Mouse (Mus musculus): ENCODE data around the gene Tspan6. TPM values are rescaled to one million over a fixed set of nuclear protein-coding genes. Genes with fewer than 3 reads are reported as not detected.
A peak's percentile ranks its signal among the peaks of the same experiment; 100 is the strongest.

Tspan6 gene
- polyA plus RNA-seq, 1 experiment from 2014 or later, result 193 TPM

- no peaks in the 10 kb centered on the region for H3K4me1 ChIP-seq (ENCODE audit: control insufficient read depth, insufficient read depth, low read length)
- H3K27me3 ChIP-seq (ENCODE audit: control insufficient read depth, insufficient read depth, low read length), result peaks cover 2% of the 10 kb centered on the region; the same call in 1 of the 2 replicates
- no peak overlapping the region for H3K9ac ChIP-seq (ENCODE audit: low read length)
- no peak overlapping the region for H3K27ac ChIP-seq (replicated peaks; ENCODE audit: low read depth, low read length)
- WGBS, result 83% methylated on average over 3 of the region's 3 CpGs
- ATAC-seq (ENCODE audit: insufficient number of reproducible peaks, low FRiP score, low TSS enrichment, low read depth) (no peak), DNase-seq (ENCODE audit: low spot score) (no peak)
- H3K4me3 ChIP-seq (ENCODE audit: low read depth, low read length), result no peak overlapping the region
- H3K9me3 ChIP-seq (ENCODE audit: control insufficient read depth, low read length), result no peaks in the 10 kb centered on the region
- H3K36me3 ChIP-seq (ENCODE audit: control insufficient read depth, insufficient read depth, low read length), result no peaks in the 10 kb centered on the region
- H3K4me2 ChIP-seq (ENCODE audit: low read depth, severe bottlenecking), result no peak overlapping the region
Measured at GRCm38 (mm10) chrX:133913006-133913405, 14.8 kb upstream of the Tspan6 start.

GRCm38 (mm10) chrX:133911397-133912103 is 13.3 kb upstream of the Tspan6 start:
- ATAC-seq (ENCODE audit: insufficient number of reproducible peaks, low FRiP score, low TSS enrichment, low read depth) (no peak), DNase-seq (ENCODE audit: low spot score) (no peak)
- Histone ChIP-seq H3K4me2 (ENCODE audit: low read depth, severe bottlenecking) (no peak overlapping the region), H3K27ac (replicated peaks; ENCODE audit: low read depth, low read length) (no peak overlapping the region), H3K4me3 (ENCODE audit: low read depth, low read length) (no peak overlapping the region), H3K4me1 (ENCODE audit: control insufficient read depth, insufficient read depth, low read length) (no peaks in the 10 kb centered on the region), H3K36me3 (ENCODE audit: control insufficient read depth, insufficient read depth, low read length) (no peaks in the 10 kb centered on the region), H3K27me3 (ENCODE audit: control insufficient read depth, insufficient read depth, low read length) (peaks cover 2% of the 10 kb centered on the region; the same call in 1 of the 2 replicates), H3K9ac (ENCODE audit: low read length) (no peak overlapping the region), H3K9me3 (ENCODE audit: control insufficient read depth, low read length) (no peaks in the 10 kb centered on the region)
- 65% methylated on average over 10 of the region's 10 CpGs for WGBS

- Histone ChIP-seq H3K27me3 (ENCODE audit: control insufficient read depth, insufficient read depth, low read length) (peaks cover 2% of the 10 kb centered on the region; the same call in 1 of the 2 replicates), H3K9ac (ENCODE audit: low read length) (no peak within 1 kb of the TSS), H3K4me3 (ENCODE audit: low read depth, low read length) (no peak within 1 kb of the TSS), H3K4me2 (ENCODE audit: low read depth, severe bottlenecking) (no peak within 1 kb of the TSS), H3K9me3 (ENCODE audit: control insufficient read depth, low read length) (no peaks in the 10 kb centered on the region), H3K4me1 (ENCODE audit: control insufficient read depth, insufficient read depth, low read length) (no peaks in the 10 kb centered on the region), H3K36me3 (ENCODE audit: control insufficient read depth, insufficient read depth, low read length) (no peaks in the 10 kb centered on the region), H3K27ac (replicated peaks; ENCODE audit: low read depth, low read length) (no peak within 1 kb of the TSS)
- DNase-seq (ENCODE audit: low spot score) (no peak), ATAC-seq (ENCODE audit: insufficient number of reproducible peaks, low FRiP score, low TSS enrichment, low read depth) (no peak)
- 28% methylated on average over 3 of the region's 3 CpGs for WGBS
Measured at GRCm38 (mm10) chrX:133908261-133908660, 10.0 kb upstream of the Tspan6 start, which contains the start of gene Srpx2. Srpx2 (plus strand) TSS chrX:133908426.

GRCm38 (mm10) chrX:133888111-133888510 is 10.1 kb downstream of the Tspan6 start:
- no peak overlapping the region for H3K27ac ChIP-seq (replicated peaks; ENCODE audit: low read depth, low read length)
- DNase-seq (ENCODE audit: low spot score), result no peak
- H3K9me3 ChIP-seq (ENCODE audit: control insufficient read depth, low read length), result no peaks in the 10 kb centered on the region
- no peak overlapping the region for H3K4me3 ChIP-seq (ENCODE audit: low read depth, low read length)
- no peak overlapping the region for H3K9ac ChIP-seq (ENCODE audit: low read length)
- no peak for ATAC-seq (ENCODE audit: insufficient number of reproducible peaks, low FRiP score, low TSS enrichment, low read depth)
- WGBS, result 92% methylated on average over 5 of the region's 5 CpGs
- no peak overlapping the region for H3K4me2 ChIP-seq (ENCODE audit: low read depth, severe bottlenecking)
- H3K27me3 ChIP-seq (ENCODE audit: control insufficient read depth, insufficient read depth, low read length), result no peaks in the 10 kb centered on the region
- peaks cover 2% of the 10 kb centered on the region; the same call in 1 of the 2 replicates for H3K36me3 ChIP-seq (ENCODE audit: control insufficient read depth, insufficient read depth, low read length)
- H3K4me1 ChIP-seq (ENCODE audit: control insufficient read depth, insufficient read depth, low read length), result no peaks in the 10 kb centered on the region

- Histone ChIP-seq H3K4me3 (ENCODE audit: low read depth, low read length) (no peak overlapping the region), H3K36me3 (ENCODE audit: control insufficient read depth, insufficient read depth, low read length) (peaks cover 2% of the 10 kb centered on the region; the same call in 1 of the 2 replicates), H3K27ac (replicated peaks; ENCODE audit: low read depth, low read length) (no peak overlapping the region), H3K9ac (ENCODE audit: low read length) (no peak overlapping the region), H3K27me3 (ENCODE audit: control insufficient read depth, insufficient read depth, low read length) (no peaks in the 10 kb centered on the region), H3K4me1 (ENCODE audit: control insufficient read depth, insufficient read depth, low read length) (no peaks in the 10 kb centered on the region), H3K9me3 (ENCODE audit: control insufficient read depth, low read length) (no peaks in the 10 kb centered on the region), H3K4me2 (ENCODE audit: low read depth, severe bottlenecking) (no peak overlapping the region)
- 89% methylated on average over 3 of the region's 3 CpGs for WGBS
- DNase-seq (ENCODE audit: low spot score), result no peak
- ATAC-seq (ENCODE audit: insufficient number of reproducible peaks, low FRiP score, low TSS enrichment, low read depth), result no peak
Measured at GRCm38 (mm10) chrX:133887308-133887707, 10.9 kb downstream of the Tspan6 start.

- H3K9ac ChIP-seq (ENCODE audit: low read length), result no peak overlapping the region
- no peak overlapping the region for H3K4me2 ChIP-seq (ENCODE audit: low read depth, severe bottlenecking)
- no peaks in the 10 kb centered on the region for H3K36me3 ChIP-seq (ENCODE audit: control insufficient read depth, insufficient read depth, low read length)
- H3K9me3 ChIP-seq (ENCODE audit: control insufficient read depth, low read length), result no peaks in the 10 kb centered on the region
- DNase-seq (ENCODE audit: low spot score) (no peak), ATAC-seq (ENCODE audit: insufficient number of reproducible peaks, low FRiP score, low TSS enrichment, low read depth) (no peak)
- 88% methylated on average over 6 of the region's 6 CpGs for WGBS
- no peaks in the 10 kb centered on the region for H3K4me1 ChIP-seq (ENCODE audit: control insufficient read depth, insufficient read depth, low read length)
- no peaks in the 10 kb centered on the region for H3K27me3 ChIP-seq (ENCODE audit: control insufficient read depth, insufficient read depth, low read length)
- H3K27ac ChIP-seq (replicated peaks; ENCODE audit: low read depth, low read length), result no peak overlapping the region
- no peak overlapping the region for H3K4me3 ChIP-seq (ENCODE audit: low read depth, low read length)
Measured at GRCm38 (mm10) chrX:133869743-133870142, 28.5 kb downstream of the Tspan6 start.

GRCm38 (mm10) chrX:133853637-133854036 is 44.6 kb downstream of the Tspan6 start:
- Histone ChIP-seq H3K9ac (ENCODE audit: low read length) (no peak overlapping the region), H3K27me3 (ENCODE audit: control insufficient read depth, insufficient read depth, low read length) (no peaks in the 10 kb centered on the region)

GRCm38 (mm10) chrX:133850680-133851079 is 47.5 kb downstream of the Tspan6 start, which contains the start of gene Tnmd:
Tnmd (plus strand) TSS chrX:133850980.
- Histone ChIP-seq H3K27me3 (ENCODE audit: control insufficient read depth, insufficient read depth, low read length) (no peaks in the 10 kb centered on the region), H3K36me3 (ENCODE audit: control insufficient read depth, insufficient read depth, low read length) (no peaks in the 10 kb centered on the region), H3K27ac (replicated peaks; ENCODE audit: low read depth, low read length) (no peak within 1 kb of the TSS), H3K9ac (ENCODE audit: low read length) (no peak within 1 kb of the TSS), H3K9me3 (ENCODE audit: control insufficient read depth, low read length) (no peaks in the 10 kb centered on the region), H3K4me3 (ENCODE audit: low read depth, low read length) (no peak within 1 kb of the TSS), H3K4me1 (ENCODE audit: control insufficient read depth, insufficient read depth, low read length) (no peaks in the 10 kb centered on the region), H3K4me2 (ENCODE audit: low read depth, severe bottlenecking) (no peak within 1 kb of the TSS)
- no peak for ATAC-seq (ENCODE audit: insufficient number of reproducible peaks, low FRiP score, low TSS enrichment, low read depth)
- 79% methylated on average over 5 of the region's 5 CpGs for WGBS
- no peak for DNase-seq (ENCODE audit: low spot score)

More at GRCm38 (mm10) chrX:133853637-133854036, 44.6 kb downstream of the Tspan6 start:
- 0 out of 2 replicates have a peak overlapping the region, but pooled peaks have one; percentile 36 for H3K27ac ChIP-seq (replicated peaks; ENCODE audit: low read depth, low read length)
- H3K9me3 ChIP-seq (ENCODE audit: control insufficient read depth, low read length), result no peaks in the 10 kb centered on the region
- 81% methylated on average over 4 of the region's 4 CpGs for WGBS
- DNase-seq (ENCODE audit: low spot score) (peak; percentile 21), ATAC-seq (ENCODE audit: insufficient number of reproducible peaks, low FRiP score, low TSS enrichment, low read depth) (no peak)
- H3K4me1 ChIP-seq (ENCODE audit: control insufficient read depth, insufficient read depth, low read length), result no peaks in the 10 kb centered on the region
- no peaks in the 10 kb centered on the region for H3K36me3 ChIP-seq (ENCODE audit: control insufficient read depth, insufficient read depth, low read length)
- H3K4me3 ChIP-seq (ENCODE audit: low read depth, low read length), result no peak overlapping the region
- no peak overlapping the region for H3K4me2 ChIP-seq (ENCODE audit: low read depth, severe bottlenecking)

Measured in limb, embryonic 11.5 days (tissue).